Mouse (Mus musculus): ENCODE results near the gene Myo10. TPM values are rescaled to one million over a fixed set of nuclear protein-coding genes. Genes with fewer than 3 reads are reported as not detected.

Myo10 gene
- total RNA-seq, 1 experiment from 2014 or later, result 103 TPM

- DNase-seq, result no peak
These were observed 142.5 kb downstream of the Myo10 start for GRCm38 (mm10) chr15:25764653-25765352.

- no peak for DNase-seq
These were observed 145.5 kb downstream of the Myo10 start for GRCm38 (mm10) chr15:25767777-25768176.

GRCm38 (mm10) chr15:25769524-25770255 lies 147.4 kb downstream of the Myo10 start:
- no peak for DNase-seq

GRCm38 (mm10) chr15:25771782-25772181 lies 149.5 kb downstream of the Myo10 start:
- no peak for DNase-seq

- DNase-seq, result peak; percentile 76
These were observed 151.6 kb downstream of the Myo10 start for GRCm38 (mm10) chr15:25773711-25774513.

- no peak for DNase-seq
These were observed 156.6 kb downstream of the Myo10 start for GRCm38 (mm10) chr15:25778937-25779336.

GRCm38 (mm10) chr15:25779522-25780191 lies 157.3 kb downstream of the Myo10 start:
- no peak for DNase-seq

- DNase-seq, result no peak
These were observed 158.7 kb downstream of the Myo10 start for GRCm38 (mm10) chr15:25781053-25781452.

- DNase-seq, result peak; percentile 70
These were observed 163.4 kb downstream of the Myo10 start for GRCm38 (mm10) chr15:25785456-25786390.

- no peak for DNase-seq
These were observed 165.1 kb downstream of the Myo10 start for GRCm38 (mm10) chr15:25787406-25787805.

GRCm38 (mm10) chr15:25787965-25788364 lies 165.6 kb downstream of the Myo10 start:
- no peak for DNase-seq

- DNase-seq, result no peak
These were observed 166.2 kb downstream of the Myo10 start for GRCm38 (mm10) chr15:25788565-25788964.

- DNase-seq, result no peak
These were observed 166.9 kb downstream of the Myo10 start for GRCm38 (mm10) chr15:25789241-25789640.

GRCm38 (mm10) chr15:25791660-25792353 lies 169.5 kb downstream of the Myo10 start:
- DNase-seq, result peak; percentile 31

GRCm38 (mm10) chr15:25794123-25794522 lies 171.8 kb downstream of the Myo10 start:
- DNase-seq, result no peak

- DNase-seq, result no peak
These were observed 173.2 kb downstream of the Myo10 start for GRCm38 (mm10) chr15:25795496-25795895.

GRCm38 (mm10) chr15:25796353-25796752 lies 174.0 kb downstream of the Myo10 start:
- peak; percentile 77 for DNase-seq

- DNase-seq, result no peak
These were observed 174.9 kb downstream of the Myo10 start for GRCm38 (mm10) chr15:25797179-25797578.

GRCm38 (mm10) chr15:25797888-25798287 lies 175.6 kb downstream of the Myo10 start:
- DNase-seq, result no peak

GRCm38 (mm10) chr15:25801726-25802125 lies 179.4 kb downstream of the Myo10 start:
- no peak for DNase-seq

All from adrenal gland, postnatal 14 days (tissue).